Mouse (Mus musculus): ENCODE measurements around the gene Rbpjl.
A peak's percentile ranks its signal among the peaks of the same experiment; 100 is the strongest.

The Rbpjl gene

GRCm38 (mm10) chr2:164402906-164403305 lies at the start of gene Rbpjl:
Rbpjl (plus strand) TSS chr2:164403141.
- peak; percentile 59 for DNase-seq (ENCODE audit: low read depth)

GRCm38 (mm10) chr2:164353356-164353755 lies 49.6 kb upstream of the Rbpjl start:
- DNase-seq (ENCODE audit: low read depth), result no peak

- peak; percentile 88 for DNase-seq (ENCODE audit: low read depth)
These were observed 46.6 kb upstream of the Rbpjl start for GRCm38 (mm10) chr2:164356177-164356967.

- DNase-seq (ENCODE audit: low read depth), result peak; percentile 53
These were observed 44.6 kb upstream of the Rbpjl start for GRCm38 (mm10) chr2:164358373-164358772.

GRCm38 (mm10) chr2:164359031-164359430 lies 43.9 kb upstream of the Rbpjl start:
- DNase-seq (ENCODE audit: low read depth), result peak; percentile 38

- no peak for DNase-seq (ENCODE audit: low read depth)
These were observed 43.3 kb upstream of the Rbpjl start for GRCm38 (mm10) chr2:164359668-164360067.

GRCm38 (mm10) chr2:164360974-164361657 lies 41.8 kb upstream of the Rbpjl start:
- no peak for DNase-seq (ENCODE audit: low read depth)

GRCm38 (mm10) chr2:164366947-164367346 lies 36.0 kb upstream of the Rbpjl start:
- no peak for DNase-seq (ENCODE audit: low read depth)

GRCm38 (mm10) chr2:164368620-164369105 lies 34.3 kb upstream of the Rbpjl start:
- DNase-seq (ENCODE audit: low read depth), result no peak

GRCm38 (mm10) chr2:164371371-164371770 lies 31.6 kb upstream of the Rbpjl start:
- DNase-seq (ENCODE audit: low read depth), result no peak

- peak; percentile 91 for DNase-seq (ENCODE audit: low read depth)
These were observed 30.4 kb upstream of the Rbpjl start for GRCm38 (mm10) chr2:164372408-164373053.

GRCm38 (mm10) chr2:164373187-164373586 lies 29.8 kb upstream of the Rbpjl start:
- peak; percentile 84 for DNase-seq (ENCODE audit: low read depth)

- no peak for DNase-seq (ENCODE audit: low read depth)
These were observed 25.2 kb upstream of the Rbpjl start for GRCm38 (mm10) chr2:164377478-164378426.

- DNase-seq (ENCODE audit: low read depth), result peak; percentile 57
These were observed 21.2 kb upstream of the Rbpjl start for GRCm38 (mm10) chr2:164381726-164382125.

GRCm38 (mm10) chr2:164382971-164383370 lies 20.0 kb upstream of the Rbpjl start:
- DNase-seq (ENCODE audit: low read depth), result peak; percentile 73

GRCm38 (mm10) chr2:164383656-164384399 lies 19.1 kb upstream of the Rbpjl start:
- peak; percentile 47 for DNase-seq (ENCODE audit: low read depth)

- peak; percentile 53 for DNase-seq (ENCODE audit: low read depth)
These were observed 16.8 kb upstream of the Rbpjl start for GRCm38 (mm10) chr2:164385927-164386763.

- DNase-seq (ENCODE audit: low read depth), result peak; percentile 75
These were observed 16.0 kb upstream of the Rbpjl start for GRCm38 (mm10) chr2:164386953-164387352.

- no peak for DNase-seq (ENCODE audit: low read depth)
These were observed 13.9 kb upstream of the Rbpjl start, which contains the start of gene Slpi for GRCm38 (mm10) chr2:164389020-164389419. Slpi (minus strand) TSS chr2:164389095.

- peak; percentile 55 for DNase-seq (ENCODE audit: low read depth)
These were observed 13.4 kb upstream of the Rbpjl start for GRCm38 (mm10) chr2:164389499-164389898.

Measured in 416B (cell line).